Mouse (Mus musculus): Measurements from ENCODE around the gene Ccdc107.
A peak's percentile ranks its signal among the peaks of the same experiment; 100 is the strongest.

DNA sequence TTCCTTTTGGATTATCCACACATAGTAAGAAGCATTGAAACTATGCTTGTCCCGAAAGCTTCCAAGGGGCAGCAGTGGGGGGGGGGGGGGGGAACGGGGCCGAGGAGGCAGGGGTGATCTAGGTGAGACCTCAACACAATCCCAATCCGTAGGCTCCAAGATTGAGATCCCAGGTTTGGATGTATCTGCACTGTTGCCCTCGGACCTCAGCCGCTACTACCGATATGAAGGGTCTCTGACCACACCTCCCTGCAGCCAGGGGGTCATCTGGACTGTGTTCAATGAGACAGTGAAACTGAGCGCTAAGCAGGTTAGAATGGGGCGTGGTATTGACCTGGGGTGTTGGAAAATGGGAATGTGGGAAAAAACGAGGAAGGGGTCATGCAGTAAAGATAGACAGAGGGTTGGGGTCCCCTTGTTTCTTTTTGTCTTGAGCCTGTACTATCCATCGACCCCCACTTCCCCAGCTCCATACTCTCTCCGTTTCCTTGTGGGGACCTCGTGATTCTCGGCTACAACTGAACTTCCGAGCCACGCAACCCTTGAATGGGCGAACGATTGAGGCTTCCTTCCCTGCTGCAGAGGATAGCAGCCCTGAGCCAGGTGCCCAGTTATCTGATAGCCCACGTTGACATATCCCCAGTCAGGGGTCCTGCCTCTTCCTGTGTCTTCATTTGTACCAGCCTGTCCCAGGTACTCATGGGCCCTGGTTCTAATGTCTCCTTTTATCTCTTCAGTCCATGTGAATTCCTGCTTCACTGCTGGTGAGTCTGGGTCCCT lies 19.2 kb downstream of the Ccdc107 start:
- TF ChIP-seq E2F4 (IDR thresholded peaks at IDR 0.05; ENCODE audit: insufficient read depth) = no peak
- peak; percentile 42 for TF ChIP-seq POLR2A (IDR thresholded peaks at IDR 0.05; ENCODE audit: insufficient read length, low read depth)
- TF ChIP-seq MAX (IDR thresholded peaks at IDR 0.05; ENCODE audit: low read depth) = no peak
- no peak for TF ChIP-seq USF1 (IDR thresholded peaks at IDR 0.05; ENCODE audit: low read depth)

All from myocyte (in vitro differentiated cells).